ENCODE assay signal across 12 mouse cellular contexts in genomic region chr1:105148792-105149191, GRCm38 (mm10).
"Had no signal": no experiment of that assay in that cellular context is flagged by ENCODE, and none has a peak within 500 bp of the region (broad histone marks: within the 10 kb centered on the region; RNA-seq: fewer than 3 reads in every experiment).

No protein-coding gene starts in this region.

- DNase-seq: retina, postnatal 1 day; right cerebral cortex, adult 18-20 months; right cerebral cortex, postnatal 14 days; right cerebral cortex, postnatal 25 days; right cerebral cortex, postnatal 4 days; spleen, adult 18-20 months; thymus, adult 18-20 months; thymus, adult 2 months; thymus, postnatal 14 days; thymus, postnatal 25 days; thymus, postnatal 36 days; thymus, postnatal 4 days had no signal
